Mouse (Mus musculus) lung, embryonic 15.5 days (tissue): ENCODE results near the gene Morc1. TPM values are rescaled to one million over a fixed set of nuclear protein-coding genes. Genes with fewer than 3 reads are reported as not detected.

Experiments used
- ATAC-seq: fragments of 200-750 bp; cut with Nextera tagmentation; 2 replicates; pipeline ENCODE4 v1.8.0; 2017; ENCODE audit warnings: moderate number of reproducible peaks, borderline replicate concordance; ENCODE audit not compliant: low FRiP score, low TSS enrichment; ENCODE audit errors: extremely low read depth
- H3K27ac ChIP-seq: fragments of 300-500 bp; sonication (generic); 2 replicates; pipeline ENCODE4 v1.5.1; 2015; ENCODE audit warnings: moderate library complexity, mild to moderate bottlenecking, inconsistent platforms
- H3K27me3 ChIP-seq: fragments of 300-500 bp; sonication (generic); 2 replicates; pipeline ENCODE4 v1.6.1; 2015; ENCODE audit warnings: inconsistent platforms
- H3K36me3 ChIP-seq: fragments of 300-500 bp; sonication (generic); 2 replicates; pipeline ENCODE4 v1.6.1; 2015; ENCODE audit warnings: inconsistent platforms
- H3K4me1 ChIP-seq: fragments of 300-500 bp; sonication (generic); 2 replicates; pipeline ENCODE4 v1.6.1; 2015; ENCODE audit warnings: inconsistent platforms
- H3K4me2 ChIP-seq: fragments of 300-500 bp; sonication (generic); 2 replicates; pipeline ENCODE4 v1.6.1; 2015; ENCODE audit warnings: inconsistent platforms, mild to moderate bottlenecking, moderate library complexity
- H3K4me3 ChIP-seq: fragments of 300-500 bp; sonication (generic); 2 replicates; pipeline ENCODE4 v1.5.1; 2015; ENCODE audit warnings: mild to moderate bottlenecking, inconsistent platforms
- H3K9ac ChIP-seq: fragments of 300-500 bp; sonication (generic); 2 replicates; pipeline ENCODE4 v1.6.1; 2015; ENCODE audit warnings: inconsistent platforms
- H3K9me3 ChIP-seq: fragments of 300-500 bp; sonication (generic); 2 replicates; pipeline ENCODE4 v1.6.1; 2016; ENCODE audit warnings: inconsistent platforms
- WGBS: fragments of 180-500 bp; shearing (Covaris S2); methylation state at CpG from one replicate; pipeline ENCODE4 v1.1.7; 2015; 5-methylcytosine and 5-hydroxymethylcytosine counted together
- polyA plus RNA-seq: library from polyadenylated mRNA; unstranded; fragments of >200 nt; fragmentation: Nextera tagmentation; extraction: Ambion mirVana; gene quantifications from 2 replicates; pipeline ENCODE4 v1.2.1, GENCODE M21; 2015

The Morc1 gene
- polyA plus RNA-seq, 1 experiment from 2014 or later: 0.30 TPM

GRCm38 (mm10) chr16:48516776-48517499 is 85.9 kb downstream of the Morc1 start:
- Histone ChIP-seq H3K9ac (no peak overlapping the region), H3K4me1 (no peaks in the 10 kb centered on the region), H3K36me3 (no peaks in the 10 kb centered on the region), H3K9me3 (no peaks in the 10 kb centered on the region), H3K4me2 (no peak overlapping the region), H3K27me3 (no peaks in the 10 kb centered on the region), H3K27ac (no peak overlapping the region), H3K4me3 (no peak overlapping the region)
- WGBS: 72% methylated on average over 5 of the region's 5 CpGs
- ATAC-seq: no peak

DNA sequence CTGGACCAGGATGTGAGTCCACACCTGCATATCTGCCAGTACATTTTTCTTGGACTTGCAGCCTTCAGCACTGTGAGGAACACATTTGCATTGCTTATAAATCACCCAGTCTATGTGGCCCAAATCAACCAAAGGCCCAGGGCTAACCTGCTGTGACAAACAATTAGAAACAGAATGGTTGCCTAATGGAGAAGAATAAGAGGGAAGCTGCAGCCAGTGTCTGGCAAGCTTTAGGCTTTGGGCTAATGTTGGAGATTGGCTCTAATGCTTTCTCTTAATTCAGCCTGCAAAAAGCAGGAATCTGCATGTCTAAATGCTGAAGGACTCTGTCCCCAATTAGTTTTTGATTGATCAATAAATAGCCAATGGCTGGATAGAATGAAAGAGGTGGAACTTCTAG is 88.5 kb downstream of the Morc1 start:
- ATAC-seq: no peak
- Histone ChIP-seq H3K36me3 (no peaks in the 10 kb centered on the region), H3K9me3 (no peaks in the 10 kb centered on the region), H3K4me1 (no peaks in the 10 kb centered on the region), H3K9ac (no peak overlapping the region), H3K4me3 (no peak overlapping the region), H3K4me2 (no peak overlapping the region), H3K27ac (no peak overlapping the region), H3K27me3 (no peaks in the 10 kb centered on the region)

DNA sequence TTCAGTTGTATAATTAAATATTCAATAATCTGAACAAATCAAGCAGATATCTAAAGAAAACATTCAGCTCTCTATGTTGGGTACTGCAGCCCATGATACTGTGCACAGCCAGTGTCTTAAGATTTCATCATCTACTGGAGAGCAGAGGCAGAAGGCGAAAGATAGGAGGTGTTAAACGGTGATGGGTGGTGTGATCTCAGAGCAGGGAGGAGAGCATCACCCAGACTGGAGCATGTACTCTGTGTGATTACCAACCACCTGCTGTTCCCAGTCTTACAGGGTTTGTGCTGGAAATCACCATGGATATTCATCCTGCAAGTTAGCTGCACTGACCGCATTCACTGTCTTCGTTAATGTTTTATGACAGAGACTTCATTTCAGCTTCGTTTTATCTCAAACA is 106.1 kb downstream of the Morc1 start:
- Histone ChIP-seq H3K4me2 (no peak overlapping the region), H3K9ac (no peak overlapping the region), H3K36me3 (no peaks in the 10 kb centered on the region), H3K4me3 (no peak overlapping the region), H3K27ac (no peak overlapping the region), H3K9me3 (no peaks in the 10 kb centered on the region), H3K27me3 (no peaks in the 10 kb centered on the region), H3K4me1 (no peaks in the 10 kb centered on the region)
- WGBS: 85% methylated on average over 5 of the region's 5 CpGs
- ATAC-seq: no peak

DNA sequence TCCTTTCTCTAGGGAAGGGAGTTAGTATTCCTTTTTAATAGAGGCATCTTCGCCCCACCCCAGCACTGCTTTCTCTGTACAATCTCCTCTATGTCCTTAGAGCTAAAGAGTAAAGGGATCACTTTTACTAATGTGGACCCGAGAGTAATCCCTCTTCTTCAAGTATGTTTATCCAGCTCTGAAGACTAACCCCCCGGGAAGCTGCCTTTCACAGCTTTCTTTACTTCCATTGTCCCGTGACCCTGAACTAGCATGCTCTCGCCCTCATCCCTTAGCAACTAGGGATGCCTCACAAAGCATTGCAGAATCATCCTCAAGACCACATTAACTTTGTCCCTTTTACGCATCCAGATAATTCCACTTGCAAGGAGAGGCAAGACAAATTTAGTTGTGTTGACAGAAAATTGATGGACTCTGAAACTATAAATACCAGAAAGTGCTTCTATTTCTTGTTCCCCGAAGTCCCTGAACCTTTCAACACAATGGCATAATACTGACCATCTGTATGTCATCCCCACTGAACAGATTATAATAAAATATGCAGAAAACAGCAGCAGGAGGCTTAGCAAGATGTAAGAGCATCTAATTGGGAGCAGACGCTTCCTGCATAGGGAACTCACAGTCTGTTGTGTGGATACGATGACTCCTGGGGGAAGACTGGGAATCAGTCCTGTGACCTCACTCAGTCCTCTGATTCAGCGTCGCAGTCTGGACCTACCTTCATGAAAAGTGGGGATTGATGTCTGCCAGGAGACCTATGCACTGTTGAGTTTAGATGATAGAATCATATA is 131.4 kb downstream of the Morc1 start:
- no peak overlapping the region for H3K9ac ChIP-seq
- ATAC-seq: no peak

DNA sequence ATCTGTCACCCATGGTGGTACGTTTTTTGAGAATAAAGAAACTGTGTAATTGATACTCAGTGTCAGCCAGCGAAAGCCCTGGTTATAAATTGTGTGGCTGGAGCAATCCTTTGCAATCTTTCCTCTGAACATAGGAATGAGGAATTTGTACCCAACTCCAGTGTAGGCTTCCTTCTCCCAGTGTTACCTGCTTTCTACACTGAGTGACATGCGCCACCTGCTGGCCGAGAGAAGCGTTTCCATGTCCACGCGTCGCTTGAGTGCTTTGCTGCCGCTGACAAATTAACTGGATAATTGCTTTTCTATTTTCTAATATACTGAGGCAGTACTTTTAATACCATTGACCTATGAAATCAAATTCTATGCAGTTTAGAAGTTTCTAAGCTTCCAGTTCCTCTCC is 139.3 kb downstream of the Morc1 start:
- 10% methylated on average over 9 of the region's 9 CpGs for WGBS
- Histone ChIP-seq H3K4me3 (no peak overlapping the region), H3K27ac (no peak overlapping the region), H3K4me1 (peaks cover 6% of the 10 kb centered on the region; the same call in 1 of the 2 replicates), H3K36me3 (no peaks in the 10 kb centered on the region), H3K9me3 (no peaks in the 10 kb centered on the region), H3K4me2 (no peak overlapping the region), H3K27me3 (no peaks in the 10 kb centered on the region), H3K9ac (no peak overlapping the region)
- ATAC-seq: peak; percentile 57; the same call in 1 of the 2 replicates

More for the DNA sequence above, 131.4 kb downstream of the Morc1 start:
- H3K27ac ChIP-seq: no peak overlapping the region
- no peak overlapping the region for H3K4me2 ChIP-seq
- no peaks in the 10 kb centered on the region for H3K36me3 ChIP-seq
- 51% methylated on average over 11 of the region's 11 CpGs for WGBS
- no peak overlapping the region for H3K4me3 ChIP-seq
- 0 out of 2 replicates have a peak, but pooled peaks cover 4% of the 10 kb centered on the region for H3K4me1 ChIP-seq
- no peaks in the 10 kb centered on the region for H3K9me3 ChIP-seq
- no peaks in the 10 kb centered on the region for H3K27me3 ChIP-seq

DNA sequence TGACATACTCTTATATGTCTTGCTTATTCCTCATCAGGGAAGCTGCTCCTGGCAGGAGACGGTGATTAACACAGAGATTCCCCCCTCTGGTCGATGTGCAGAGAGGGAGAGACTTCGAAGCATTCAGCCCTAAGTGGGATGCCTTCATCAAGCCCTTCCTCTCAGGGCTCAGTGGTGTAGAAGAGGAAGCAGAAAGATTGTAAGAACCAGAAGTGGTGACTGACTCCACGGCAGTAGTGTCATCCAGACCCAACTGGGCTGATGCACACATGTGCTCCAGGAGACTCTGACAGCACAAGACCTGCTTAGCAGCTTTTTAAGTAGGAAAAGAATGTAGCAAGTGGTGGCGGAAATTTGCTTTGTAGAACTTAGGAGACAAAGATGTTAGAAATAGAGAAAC is 143.0 kb downstream of the Morc1 start:
- no peaks in the 10 kb centered on the region for H3K27me3 ChIP-seq
- no peaks in the 10 kb centered on the region for H3K36me3 ChIP-seq
- H3K27ac ChIP-seq: no peak overlapping the region
- H3K4me2 ChIP-seq: no peak overlapping the region
- no peak for ATAC-seq
- H3K4me1 ChIP-seq: peaks cover 6% of the 10 kb centered on the region; the same call in 1 of the 2 replicates
- H3K9me3 ChIP-seq: no peaks in the 10 kb centered on the region
- H3K9ac ChIP-seq: no peak overlapping the region
- WGBS: 56% methylated on average over 5 of the region's 5 CpGs
- no peak overlapping the region for H3K4me3 ChIP-seq

- 34% methylated on average over 3 of the region's 3 CpGs for WGBS
- no peaks in the 10 kb centered on the region for H3K27me3 ChIP-seq
- no peaks in the 10 kb centered on the region for H3K36me3 ChIP-seq
- H3K9ac ChIP-seq: no peak overlapping the region
- no peak overlapping the region for H3K4me3 ChIP-seq
- H3K27ac ChIP-seq: no peak overlapping the region
- no peak for ATAC-seq
- H3K9me3 ChIP-seq: no peaks in the 10 kb centered on the region
- H3K4me1 ChIP-seq: peaks cover 6% of the 10 kb centered on the region; the same call in 1 of the 2 replicates
- no peak overlapping the region for H3K4me2 ChIP-seq
Measured at GRCm38 (mm10) chr16:48574499-48574898, 143.5 kb downstream of the Morc1 start.

- WGBS: 61% methylated on average over 6 of the region's 6 CpGs
- no peaks in the 10 kb centered on the region for H3K9me3 ChIP-seq
- no peaks in the 10 kb centered on the region for H3K4me1 ChIP-seq
- no peaks in the 10 kb centered on the region for H3K27me3 ChIP-seq
- no peak for ATAC-seq
- H3K27ac ChIP-seq: no peak overlapping the region
- no peak overlapping the region for H3K9ac ChIP-seq
- no peak overlapping the region for H3K4me3 ChIP-seq
- H3K36me3 ChIP-seq: no peaks in the 10 kb centered on the region
- no peak overlapping the region for H3K4me2 ChIP-seq
Measured at GRCm38 (mm10) chr16:48585369-48585768, 154.3 kb downstream of the Morc1 start.

DNA sequence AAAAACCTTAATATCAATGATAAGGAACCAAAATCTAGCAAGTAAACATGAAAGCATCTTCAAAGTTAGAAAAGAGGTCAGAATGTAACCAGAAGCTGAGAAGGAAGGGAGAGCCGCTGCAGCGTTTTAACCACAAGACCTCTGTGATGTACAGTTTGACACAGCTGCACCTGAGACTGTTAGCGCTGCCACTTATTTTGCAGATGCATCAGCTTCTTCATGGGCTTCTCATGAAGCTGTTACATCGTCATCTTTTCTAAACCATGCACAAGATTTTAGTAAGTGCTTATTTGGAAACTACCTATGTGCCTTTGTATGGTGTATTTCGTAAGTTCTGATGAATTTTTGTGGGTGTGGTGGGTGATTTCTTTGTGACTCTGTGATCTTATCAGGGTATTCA is 163.4 kb downstream of the Morc1 start:
- no peak overlapping the region for H3K27ac ChIP-seq
- H3K4me3 ChIP-seq: no peak overlapping the region
- no peaks in the 10 kb centered on the region for H3K27me3 ChIP-seq
- no peak overlapping the region for H3K9ac ChIP-seq
- no peaks in the 10 kb centered on the region for H3K36me3 ChIP-seq
- WGBS: 81% methylated on average over 5 of the region's 5 CpGs
- H3K9me3 ChIP-seq: no peaks in the 10 kb centered on the region
- ATAC-seq: no peak
- no peaks in the 10 kb centered on the region for H3K4me1 ChIP-seq
- H3K4me2 ChIP-seq: no peak overlapping the region

DNA sequence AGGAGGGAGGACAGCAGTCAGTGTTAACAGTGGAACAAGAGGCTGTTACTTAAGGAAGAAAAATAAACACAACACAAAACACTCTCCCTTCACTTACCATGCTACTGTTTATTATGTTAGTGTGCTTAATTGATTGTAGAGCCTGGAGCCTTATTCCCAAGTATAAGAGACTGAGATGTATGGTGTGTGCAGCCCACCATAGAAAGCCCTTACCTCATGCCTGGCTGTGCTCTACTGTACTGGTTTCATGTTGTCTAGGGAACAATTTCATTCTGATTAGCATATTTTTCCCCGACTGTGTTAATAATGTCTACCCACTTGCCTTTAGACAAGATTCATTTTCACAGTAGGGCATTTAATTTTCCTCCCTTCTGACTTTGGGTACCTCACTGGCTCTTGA is 164.2 kb downstream of the Morc1 start:
- Histone ChIP-seq H3K9me3 (no peaks in the 10 kb centered on the region), H3K27ac (no peak overlapping the region), H3K27me3 (no peaks in the 10 kb centered on the region), H3K4me1 (no peaks in the 10 kb centered on the region), H3K9ac (no peak overlapping the region), H3K4me3 (no peak overlapping the region), H3K4me2 (no peak overlapping the region), H3K36me3 (no peaks in the 10 kb centered on the region)
- WGBS: 73% methylated on average over 1 of the region's 1 CpGs
- no peak for ATAC-seq

DNA sequence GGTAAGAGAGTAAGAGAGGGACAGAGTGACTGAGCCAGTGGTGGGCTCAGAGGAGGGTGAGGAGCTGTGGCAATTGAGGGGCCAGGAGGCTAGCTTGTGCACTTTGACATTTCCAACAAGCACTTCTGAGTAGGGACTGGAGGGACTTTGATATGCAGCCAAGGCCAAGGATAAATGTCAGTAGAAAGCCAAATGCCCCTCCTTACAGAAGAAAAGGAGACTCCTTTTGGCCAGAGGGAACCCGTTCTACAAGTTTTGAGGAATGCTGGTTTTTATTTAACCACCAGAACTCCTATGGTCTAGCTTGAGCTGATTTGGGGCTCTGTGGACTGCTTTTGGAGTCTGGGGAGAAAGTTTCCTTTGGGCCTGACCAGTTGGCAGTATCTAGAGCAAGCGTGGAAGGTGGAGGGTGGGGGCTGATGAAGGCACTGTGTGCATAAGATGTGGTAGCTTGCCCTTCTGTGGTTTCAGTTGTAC is 172.7 kb downstream of the Morc1 start:
- Histone ChIP-seq H3K36me3 (no peaks in the 10 kb centered on the region), H3K4me3 (no peak overlapping the region), H3K27ac (peak overlapping the region; percentile 90), H3K4me2 (no peak overlapping the region), H3K4me1 (peaks cover 10% of the 10 kb centered on the region; the same call in 1 of the 2 replicates), H3K9me3 (no peaks in the 10 kb centered on the region), H3K9ac (no peak overlapping the region), H3K27me3 (no peaks in the 10 kb centered on the region)
- peak; percentile 93 for ATAC-seq
- WGBS: 38% methylated on average over 2 of the region's 2 CpGs

DNA sequence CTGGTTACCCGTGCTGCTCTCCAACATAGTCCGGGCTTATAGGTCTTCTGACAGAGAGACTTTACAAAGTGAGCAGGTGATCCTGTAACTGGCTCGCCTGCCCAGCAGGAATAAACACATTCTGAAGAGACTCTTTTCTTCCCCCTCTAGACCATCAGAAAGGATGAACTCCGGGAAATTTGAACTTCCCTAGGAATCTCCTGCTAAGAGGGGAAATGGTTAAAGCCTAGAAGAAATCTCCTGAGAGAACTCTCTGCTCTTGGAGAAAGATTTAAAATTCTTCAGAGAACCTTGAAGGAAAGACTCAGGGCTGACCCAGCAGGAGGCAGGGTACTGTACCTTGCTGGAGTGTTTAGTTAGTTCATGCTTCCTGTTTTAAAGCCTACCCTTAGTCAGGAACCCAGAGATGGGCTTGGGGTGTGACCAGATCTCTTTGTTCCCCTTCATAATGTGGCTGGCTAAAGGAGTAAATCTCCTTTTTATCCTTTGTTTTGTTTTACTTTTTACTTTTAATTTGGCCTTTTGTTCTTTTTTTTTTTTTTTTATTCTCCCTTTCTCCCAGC is 175.5 kb downstream of the Morc1 start:
- no peaks in the 10 kb centered on the region for H3K9me3 ChIP-seq
- H3K27me3 ChIP-seq: no peaks in the 10 kb centered on the region
- peaks cover 10% of the 10 kb centered on the region for H3K4me1 ChIP-seq
- ATAC-seq: no peak
- no peaks in the 10 kb centered on the region for H3K36me3 ChIP-seq
- 50% methylated on average over 4 of the region's 4 CpGs for WGBS
- H3K4me2 ChIP-seq: no peak overlapping the region
- H3K4me3 ChIP-seq: no peak overlapping the region
- no peak overlapping the region for H3K9ac ChIP-seq
- H3K27ac ChIP-seq: peak overlapping the region; percentile 45
